Mouse (Mus musculus) embryonic facial prominence, embryonic 14.5 days (tissue): ENCODE measurements around the gene Syngr1. TPM values are rescaled to one million over a fixed set of nuclear protein-coding genes. Genes with fewer than 3 reads are reported as not detected.

ENCODE experiments used
- ATAC-seq: fragments of 200-750 bp; cut with Nextera tagmentation; 2 replicates; pipeline ENCODE4 v1.8.0; 2017; ENCODE audit warnings: low read depth, moderate number of reproducible peaks, moderate TSS enrichment
- DNase-seq: peaks from one replicate; pipeline ENCODE4 v3.0.0-alpha.2; 2015; ENCODE audit warnings: low spot score
- H3K27ac ChIP-seq: fragments of 300-500 bp; sonication (generic); replicated peaks from 2 replicates; pipeline ENCODE4 v1.5.1; 2014; ENCODE audit warnings: low read depth, mild to moderate bottlenecking, low read length, moderate library complexity
- H3K27me3 ChIP-seq: fragments of 300-500 bp; sonication (generic); replicated peaks from 2 replicates; pipeline ENCODE4 v1.6.1; 2014; ENCODE audit warnings: low read length; ENCODE audit not compliant: control insufficient read depth, insufficient read depth
- H3K36me3 ChIP-seq: fragments of 300-500 bp; sonication (generic); 2 replicates; pipeline ENCODE4 v1.6.1; 2014; ENCODE audit warnings: low read length, mixed read lengths; ENCODE audit not compliant: control insufficient read depth, insufficient read depth
- H3K4me1 ChIP-seq: fragments of 300-500 bp; sonication (generic); 2 replicates; pipeline ENCODE4 v1.6.1; 2014; ENCODE audit warnings: antibody characterized with exemption, low read length; ENCODE audit not compliant: control insufficient read depth, insufficient read depth
- H3K4me2 ChIP-seq: fragments of 300-500 bp; sonication (generic); 2 replicates; pipeline ENCODE4 v1.6.1; 2014; ENCODE audit warnings: low read depth, mild to moderate bottlenecking, low read length, moderate library complexity, mixed read lengths
- H3K4me3 ChIP-seq: fragments of 300-500 bp; sonication (generic); 2 replicates; pipeline ENCODE4 v1.5.1; 2014; ENCODE audit warnings: low read depth, mild to moderate bottlenecking, low read length
- H3K9ac ChIP-seq: fragments of 300-500 bp; sonication (generic); 2 replicates; pipeline ENCODE4 v1.6.1; 2014; ENCODE audit warnings: low read depth, mild to moderate bottlenecking, low read length, moderate library complexity, mixed read lengths
- H3K9me3 ChIP-seq: fragments of 300-500 bp; sonication (generic); 2 replicates; pipeline ENCODE4 v1.6.1; 2016; ENCODE audit warnings: low read length; ENCODE audit not compliant: control insufficient read depth
- WGBS: fragments of 180-500 bp; shearing (Covaris S2); extraction: QIAGEN DNeasy Blood & Tissue Kit; methylation state at CpG from one replicate; pipeline ENCODE4 v1.1.7; 2014; 5-methylcytosine and 5-hydroxymethylcytosine counted together
- polyA plus RNA-seq: library from polyadenylated mRNA; unstranded; fragments of >200 nt; fragmentation: Nextera tagmentation; extraction: Ambion mirVana; gene quantifications from 2 replicates; pipeline ENCODE4 v1.2.1, GENCODE M21; 2014

The Syngr1 gene
- polyA plus RNA-seq, 1 experiment from 2014 or later, result 10.3 TPM

DNA sequence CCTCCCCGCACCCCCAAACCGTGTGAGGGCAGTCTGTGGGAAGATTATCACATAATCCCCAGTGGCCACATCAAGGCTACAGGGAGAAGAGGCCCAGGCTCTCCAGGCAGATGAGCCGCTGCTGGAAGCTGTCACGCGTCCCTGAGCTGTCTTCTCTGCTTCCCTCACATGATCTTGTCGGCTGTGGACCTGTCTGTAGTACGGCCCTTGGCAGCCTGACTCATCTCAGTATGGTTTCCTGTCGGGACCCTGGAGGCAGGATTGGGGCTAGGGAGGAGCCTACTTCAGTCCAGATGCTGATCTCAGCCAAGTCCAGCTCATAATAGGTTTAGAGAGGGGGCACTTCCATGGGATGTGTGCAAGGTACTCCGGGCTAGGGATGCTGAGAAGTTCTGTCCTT lies 7.7 kb downstream of the Syngr1 start:
- no peak overlapping the region for H3K27ac ChIP-seq
- no peak overlapping the region for H3K9ac ChIP-seq
- DNase-seq (peak; percentile 39), ATAC-seq (no peak)
- WGBS, result 56% methylated on average over 5 of the region's 9 CpGs
- H3K36me3 ChIP-seq, result no peaks in the 10 kb centered on the region
- peaks cover 5% of the 10 kb centered on the region; the same call in 1 of the 2 replicates for H3K27me3 ChIP-seq
- H3K4me3 ChIP-seq, result no peak overlapping the region
- H3K9me3 ChIP-seq, result no peaks in the 10 kb centered on the region
- H3K4me1 ChIP-seq, result 0 out of 2 replicates have a peak, but pooled peaks cover 8% of the 10 kb centered on the region
- no peak overlapping the region for H3K4me2 ChIP-seq

DNA sequence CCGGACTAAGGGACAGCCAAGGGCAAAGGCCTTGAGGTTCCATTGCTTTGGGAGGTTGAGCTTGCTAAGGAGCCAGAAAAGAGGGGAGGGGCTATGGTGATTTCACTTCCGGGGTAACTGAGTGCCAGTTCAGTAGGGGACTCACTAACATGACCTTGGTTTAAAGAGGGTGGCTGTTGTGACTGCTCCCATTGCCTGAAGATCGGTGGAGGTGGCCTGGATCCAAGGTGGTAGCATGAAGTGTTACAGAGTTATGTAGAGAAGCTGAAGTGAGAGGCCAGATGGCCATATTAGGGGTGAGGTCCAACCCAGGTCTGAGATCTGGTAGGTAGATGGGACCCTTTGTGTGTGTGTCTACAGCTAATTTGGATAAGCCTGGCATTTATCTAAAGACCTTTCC lies 8.3 kb downstream of the Syngr1 start:
- H3K4me3 ChIP-seq, result no peak overlapping the region
- WGBS, result 72% methylated on average over 3 of the region's 3 CpGs
- DNase-seq, result no peak
- 0 out of 2 replicates have a peak, but pooled peaks cover 8% of the 10 kb centered on the region for H3K4me1 ChIP-seq
- ATAC-seq, result no peak
- H3K27ac ChIP-seq, result no peak overlapping the region
- no peaks in the 10 kb centered on the region; the same call in 1 of the 2 replicates for H3K27me3 ChIP-seq
- no peaks in the 10 kb centered on the region for H3K36me3 ChIP-seq
- no peaks in the 10 kb centered on the region for H3K9me3 ChIP-seq
- no peak overlapping the region for H3K4me2 ChIP-seq
- H3K9ac ChIP-seq, result no peak overlapping the region

DNA sequence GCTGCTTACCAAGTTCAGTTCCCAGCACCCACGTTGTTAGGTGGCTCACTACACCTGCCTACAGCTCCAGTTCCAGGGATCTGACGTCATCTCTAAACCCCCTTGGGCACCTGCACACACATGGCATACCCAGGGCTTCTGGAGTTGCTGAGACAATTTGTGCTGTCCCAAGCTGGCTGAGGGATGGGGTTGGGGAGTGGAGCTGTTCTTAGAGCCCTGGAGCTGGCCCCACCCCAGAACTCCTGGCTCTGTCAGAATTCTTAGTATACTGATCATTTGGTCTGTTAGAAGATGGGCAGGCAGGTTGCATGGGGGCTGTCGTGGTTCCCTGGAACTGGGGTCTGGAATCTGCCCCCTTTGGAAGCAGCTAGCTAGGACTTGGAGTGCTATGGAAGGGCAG lies 9.1 kb downstream of the Syngr1 start:
- ATAC-seq, result no peak
- H3K9me3 ChIP-seq, result no peaks in the 10 kb centered on the region
- H3K4me3 ChIP-seq, result no peak overlapping the region
- no peaks in the 10 kb centered on the region for H3K36me3 ChIP-seq
- H3K4me2 ChIP-seq, result no peak overlapping the region
- no peak for DNase-seq
- no peaks in the 10 kb centered on the region; the same call in 1 of the 2 replicates for H3K27me3 ChIP-seq
- H3K27ac ChIP-seq, result no peak overlapping the region
- 81% methylated on average over 3 of the region's 3 CpGs for WGBS
- no peak overlapping the region for H3K9ac ChIP-seq
- 0 out of 2 replicates have a peak, but pooled peaks cover 8% of the 10 kb centered on the region for H3K4me1 ChIP-seq

DNA sequence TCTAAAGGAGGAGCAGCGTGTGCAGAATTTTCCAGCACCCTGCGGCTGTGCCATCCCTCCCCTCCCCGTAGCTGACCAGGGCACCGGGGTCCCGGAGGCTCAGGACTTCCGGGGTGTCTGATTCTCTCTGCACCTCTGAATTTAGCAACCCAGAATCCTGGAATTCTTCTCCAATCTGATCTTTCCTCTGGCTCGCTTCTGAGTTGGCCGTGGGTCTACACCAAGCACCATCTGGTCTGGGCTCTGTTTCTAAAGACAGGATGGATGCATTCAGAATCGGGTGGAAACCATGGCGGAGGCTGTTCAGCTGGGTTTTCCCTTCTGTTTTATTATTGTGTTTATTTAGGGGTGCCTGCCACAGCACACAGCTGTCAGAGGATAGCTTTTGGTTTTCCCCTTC lies 9.7 kb downstream of the Syngr1 start:
- 74% methylated on average over 10 of the region's 10 CpGs for WGBS
- DNase-seq, result no peak
- no peaks in the 10 kb centered on the region for H3K36me3 ChIP-seq

DNA sequence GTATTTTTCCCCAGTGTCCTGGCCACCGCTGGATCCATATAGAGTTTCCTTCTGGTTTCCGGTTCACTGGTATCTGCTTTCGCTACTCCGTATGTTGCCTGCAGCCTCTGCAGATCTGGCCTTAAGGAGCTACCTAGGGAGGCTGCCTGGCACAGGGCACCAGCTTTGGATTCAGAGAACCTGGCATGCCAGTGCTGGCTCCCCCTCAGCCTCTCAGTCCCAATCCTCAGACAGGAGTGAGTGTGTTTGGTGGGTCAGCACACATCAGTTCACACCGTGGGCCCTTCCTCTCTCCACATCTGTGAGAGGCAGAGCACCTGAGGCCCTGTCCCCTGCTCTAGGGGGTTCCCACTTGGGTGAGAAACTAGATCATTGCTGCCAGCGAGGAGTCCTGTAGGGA lies 10.4 kb downstream of the Syngr1 start:
- no peaks in the 10 kb centered on the region for H3K36me3 ChIP-seq
- no peak overlapping the region for H3K4me3 ChIP-seq
- no peaks in the 10 kb centered on the region; the same call in 1 of the 2 replicates for H3K27me3 ChIP-seq
- ATAC-seq (no peak), DNase-seq (no peak)
- H3K9me3 ChIP-seq, result no peaks in the 10 kb centered on the region
- H3K9ac ChIP-seq, result no peak overlapping the region
- no peak overlapping the region for H3K4me2 ChIP-seq
- WGBS, result 61% methylated on average over 6 of the region's 6 CpGs
- H3K27ac ChIP-seq, result no peak overlapping the region
- H3K4me1 ChIP-seq, result 0 out of 2 replicates have a peak, but pooled peaks cover 8% of the 10 kb centered on the region

More for the DNA sequence above, 9.7 kb downstream of the Syngr1 start:
- Histone ChIP-seq H3K27ac (no peak overlapping the region), H3K9me3 (no peaks in the 10 kb centered on the region), H3K4me3 (no peak overlapping the region), H3K9ac (no peak overlapping the region), H3K4me1 (0 out of 2 replicates have a peak, but pooled peaks cover 8% of the 10 kb centered on the region), H3K27me3 (no peaks in the 10 kb centered on the region; the same call in 1 of the 2 replicates), H3K4me2 (no peak overlapping the region)
- ATAC-seq, result no peak

DNA sequence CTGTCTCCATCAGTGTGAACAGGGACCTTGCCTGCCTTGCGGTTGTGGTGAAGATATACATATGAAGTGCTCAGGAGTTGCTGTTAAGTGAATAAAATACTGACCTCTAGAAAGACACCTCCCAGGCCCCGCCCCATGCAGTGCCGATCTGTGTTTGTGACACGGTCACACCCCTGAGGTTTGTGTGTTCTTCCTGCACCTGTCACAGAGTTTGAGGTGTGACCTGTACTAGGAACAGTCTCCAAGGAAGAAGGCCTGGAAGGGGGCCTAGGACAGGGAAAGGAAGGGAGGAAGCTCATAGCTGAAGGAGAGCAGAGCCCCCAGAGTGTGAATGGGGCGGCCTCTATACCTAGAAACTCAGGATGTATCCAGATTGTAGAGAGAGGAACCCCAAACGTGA lies 11.4 kb downstream of the Syngr1 start:
- no peaks in the 10 kb centered on the region for H3K36me3 ChIP-seq
- ATAC-seq (no peak), DNase-seq (no peak)
- no peak overlapping the region for H3K4me3 ChIP-seq
- no peak overlapping the region for H3K4me2 ChIP-seq
- WGBS, result 81% methylated on average over 6 of the region's 6 CpGs
- H3K27me3 ChIP-seq, result no peaks in the 10 kb centered on the region; the same call in 1 of the 2 replicates
- 0 out of 2 replicates have a peak, but pooled peaks cover 4% of the 10 kb centered on the region for H3K4me1 ChIP-seq
- no peak overlapping the region for H3K27ac ChIP-seq
- no peak overlapping the region for H3K9ac ChIP-seq
- no peaks in the 10 kb centered on the region for H3K9me3 ChIP-seq

DNA sequence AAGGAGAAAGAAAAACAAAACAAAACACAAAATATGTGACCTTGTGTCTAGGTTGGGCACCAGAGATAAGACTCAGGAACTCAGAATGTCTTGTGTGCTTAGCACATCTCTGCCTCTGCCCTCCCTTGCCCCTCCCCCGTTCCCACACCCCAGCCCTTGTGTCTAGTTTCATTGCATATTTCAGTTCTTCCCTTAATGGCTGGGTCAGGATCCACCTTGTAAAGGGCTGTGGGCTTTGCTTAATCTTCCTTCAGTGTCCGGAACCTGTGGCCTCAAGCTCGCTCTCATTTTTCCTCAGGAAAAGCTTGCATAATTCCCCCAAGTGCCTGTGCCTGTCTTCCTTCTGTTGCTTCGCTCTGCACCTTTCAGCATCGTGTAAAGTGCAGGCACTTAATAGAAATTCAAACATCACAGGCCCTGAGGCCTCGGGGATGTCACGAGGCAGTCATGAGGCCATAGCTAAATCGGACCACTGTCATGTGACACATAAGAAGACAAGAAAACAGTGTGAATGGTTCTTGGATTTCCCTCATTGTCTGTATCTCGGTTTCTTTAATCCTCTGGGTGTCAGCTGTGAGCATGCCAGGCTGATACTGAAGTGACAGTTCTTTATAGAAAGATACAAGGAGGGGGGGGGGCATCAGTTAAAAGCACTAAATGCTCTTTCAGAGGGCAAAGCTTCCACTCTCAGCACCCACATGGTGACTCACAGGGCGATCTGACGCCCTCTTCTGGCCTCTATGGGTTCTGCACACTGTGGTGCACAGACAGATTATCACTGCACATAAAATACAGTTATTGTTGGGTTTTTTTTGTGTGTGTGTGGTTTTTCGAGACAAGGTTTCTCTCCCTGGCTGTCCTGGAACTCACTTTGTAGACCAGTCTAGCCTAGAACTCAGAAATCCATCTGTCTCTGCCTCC lies 14.6 kb downstream of the Syngr1 start:
- no peak overlapping the region for H3K27ac ChIP-seq
- H3K27me3 ChIP-seq, result no peaks in the 10 kb centered on the region
- no peak for DNase-seq
- no peaks in the 10 kb centered on the region for H3K9me3 ChIP-seq
- no peak for ATAC-seq
- no peaks in the 10 kb centered on the region for H3K36me3 ChIP-seq
- WGBS, result 62% methylated on average over 12 of the region's 12 CpGs
- no peak overlapping the region for H3K9ac ChIP-seq
- no peak overlapping the region for H3K4me2 ChIP-seq
- no peak overlapping the region for H3K4me3 ChIP-seq
- no peaks in the 10 kb centered on the region for H3K4me1 ChIP-seq

DNA sequence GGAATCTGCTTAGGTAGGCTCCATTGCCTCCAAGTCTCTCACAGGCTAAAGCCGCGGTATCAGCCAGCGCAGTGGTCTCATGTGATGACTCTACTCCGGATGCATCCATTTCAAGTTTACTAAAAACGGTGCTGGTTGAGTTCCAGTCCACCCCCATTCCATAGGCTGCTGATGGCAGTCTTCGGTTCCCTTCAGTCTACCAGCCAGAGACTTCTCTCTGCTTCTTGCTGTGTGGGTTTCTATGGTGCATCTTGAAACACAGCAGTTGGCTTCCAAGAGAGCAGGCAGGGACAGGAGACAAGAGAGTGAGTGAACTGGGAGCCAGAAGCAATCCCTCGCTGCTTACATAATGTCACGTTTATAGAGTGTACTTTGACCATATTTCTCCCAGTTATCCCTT lies 16.0 kb downstream of the Syngr1 start:
- Histone ChIP-seq H3K36me3 (no peaks in the 10 kb centered on the region), H3K4me3 (no peak overlapping the region), H3K9me3 (no peaks in the 10 kb centered on the region), H3K4me1 (no peaks in the 10 kb centered on the region), H3K9ac (no peak overlapping the region), H3K4me2 (no peak overlapping the region), H3K27ac (no peak overlapping the region), H3K27me3 (no peaks in the 10 kb centered on the region)
- WGBS, result 90% methylated on average over 8 of the region's 8 CpGs
- ATAC-seq (no peak), DNase-seq (no peak)
